ENCODE assay signal across 23 mouse cellular contexts in the genomic region with DNA sequence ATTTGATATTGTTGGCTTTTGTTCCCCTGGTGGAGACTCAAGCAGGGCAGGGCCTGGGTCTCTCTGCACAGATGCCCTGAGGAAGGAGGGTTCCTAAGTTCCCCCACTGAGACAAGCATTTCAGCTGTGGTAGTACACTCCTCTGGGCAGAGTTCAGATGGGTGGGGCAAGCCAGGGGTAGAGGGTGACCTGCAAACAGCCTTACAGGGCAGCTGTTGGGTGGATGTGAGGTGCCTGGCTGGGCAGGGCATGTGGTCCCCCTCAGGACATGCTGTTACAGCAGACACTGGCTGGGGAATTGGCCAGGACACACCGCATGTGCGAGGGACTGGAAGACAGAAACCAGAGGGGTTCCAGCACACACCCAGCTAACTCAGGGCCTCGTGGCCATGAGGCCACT. TPM values are rescaled to one million over a fixed set of nuclear protein-coding genes. Genes with fewer than 3 reads are reported as not detected.
A peak's percentile ranks its signal among the peaks of the same experiment; 100 is the strongest.
DNase-seq lines count a peak whose midpoint lies in the region; ATAC-seq lines count a peak whose summit lies in the region.
"Had no signal": no experiment of that assay in that cellular context is flagged by ENCODE, and none has a peak within 500 bp of the region (broad histone marks: within the 10 kb centered on the region; RNA-seq: fewer than 3 reads in every experiment).

No protein-coding gene starts in this region.

- no peak overlapping the region for H3K4me2 ChIP-seq in kidney, embryonic 14.5 days (replicated peaks; ENCODE audit: low read depth, low read length)
- H3K4me2 ChIP-seq in intestine, embryonic 14.5 days (ENCODE audit: low read length): no peak overlapping the region
- H3K4me2 ChIP-seq: heart, embryonic 11.5 days; hindbrain, embryonic 12.5 days; neural tube, embryonic 13.5 days had no signal

- intact Hi-C loops in left cerebral cortex, postnatal 36 days (cut with DNase I): no loop called here

- peak; percentile 45 for DNase-seq in kidney, adult 18-20 months
- DNase-seq in intestine, embryonic 14.5 days (ENCODE audit: low spot score): no peak
- peak; percentile 45 to 61 for DNase-seq in kidney, adult 8-10 months
- DNase-seq in limb, embryonic 10.5 days (ENCODE audit: low spot score): no peak
- DNase-seq in cerebellum, postnatal 4 days (ENCODE audit: low spot score in 2 of 2): no peak
- no peak for DNase-seq in layer of hippocampus, postnatal 25 days (ENCODE audit: extremely low spot score in 1 of 2, low spot score in 1 of 2)
- no peak for DNase-seq in left cerebral cortex, postnatal 36 days (ENCODE audit: low spot score in 2 of 2)
- DNase-seq: cerebellum, adult 11 months; cerebellum, adult 9-11 months; gastrocnemius, postnatal 10 days; heart, postnatal 10 days; lung, adult 2 months; midbrain, embryonic 14.5 days; retina, postnatal 1 day; right cerebral cortex, postnatal 4 days had no signal

- no peak for ATAC-seq in kidney, embryonic 14.5 days (ENCODE audit: low FRiP score, low TSS enrichment)
- ATAC-seq in intestine, embryonic 14.5 days (replicated peaks; ENCODE audit: low FRiP score, low TSS enrichment, low read depth): 0 out of 2 replicates have a peak, but pooled peaks have one; percentile 5
- ATAC-seq: forebrain, embryonic 16.5 days had no signal

- no peak overlapping the region for H3K9ac ChIP-seq in kidney, embryonic 14.5 days (ENCODE audit: low read depth, low read length)
- H3K9ac ChIP-seq in intestine, embryonic 14.5 days (ENCODE audit: low read length): no peak overlapping the region
- H3K9ac ChIP-seq: hindbrain, embryonic 12.5 days; neural tube, embryonic 13.5 days had no signal

- H3K27me3 ChIP-seq in kidney, embryonic 14.5 days (ENCODE audit: control insufficient read depth, insufficient read depth, low read length): no peaks in the 10 kb centered on the region
- H3K27me3 ChIP-seq in intestine, embryonic 14.5 days (replicated peaks; ENCODE audit: control insufficient read depth, insufficient read depth, low read length): no peaks in the 10 kb centered on the region
- no peaks in the 10 kb centered on the region for H3K27me3 ChIP-seq in limb, embryonic 10.5 days (ENCODE audit: low read depth, poor library complexity, severe bottlenecking)
- H3K27me3 ChIP-seq: hindbrain, embryonic 12.5 days; megakaryocyte, embryonic 14.5 days; neural tube, embryonic 13.5 days had no signal

- 86% methylated on average over 3 of the region's 3 CpGs for WGBS in kidney, embryonic 14.5 days
- 81% methylated on average over 3 of the region's 3 CpGs for WGBS in intestine, embryonic 14.5 days
- 85% methylated on average over 3 of the region's 3 CpGs for WGBS in limb, embryonic 10.5 days

- no peaks in the 10 kb centered on the region for H3K36me3 ChIP-seq in kidney, embryonic 14.5 days (ENCODE audit: control insufficient read depth, insufficient read depth, low read length)
- H3K36me3 ChIP-seq in intestine, embryonic 14.5 days (ENCODE audit: control insufficient read depth, insufficient read depth, low read length): no peaks in the 10 kb centered on the region
- no peaks in the 10 kb centered on the region for H3K36me3 ChIP-seq in limb, embryonic 10.5 days
- H3K36me3 ChIP-seq: forebrain, embryonic 10.5 days; hindbrain, embryonic 12.5 days; neural tube, embryonic 13.5 days had no signal

- no peaks in the 10 kb centered on the region; the same call in 1 of the 2 replicates for H3K9me3 ChIP-seq in kidney, embryonic 14.5 days (ENCODE audit: control insufficient read depth, low read length)
- H3K9me3 ChIP-seq in intestine, embryonic 14.5 days (ENCODE audit: control insufficient read depth, low read length): peaks cover 4% of the 10 kb centered on the region
- H3K9me3 ChIP-seq in limb, embryonic 10.5 days (replicated peaks): no peaks in the 10 kb centered on the region

- H3K4me1 ChIP-seq in kidney, embryonic 14.5 days (ENCODE audit: control insufficient read depth, insufficient read depth, low read length): peaks cover 13% of the 10 kb centered on the region; the same call in 1 of the 2 replicates
- peaks cover 11% of the 10 kb centered on the region for H3K4me1 ChIP-seq in intestine, embryonic 14.5 days (replicated peaks; ENCODE audit: control insufficient read depth, insufficient read depth, low read length)
- peaks cover 53% of the 10 kb centered on the region for H3K4me1 ChIP-seq in limb, embryonic 10.5 days

- no peak overlapping the region for H3K4me3 ChIP-seq in kidney, embryonic 14.5 days (ENCODE audit: low read length)
- H3K4me3 ChIP-seq in intestine, embryonic 14.5 days (ENCODE audit: low read depth, low read length): no peak overlapping the region
- H3K4me3 ChIP-seq in limb, embryonic 10.5 days: no peak overlapping the region
- H3K4me3 ChIP-seq: forebrain, embryonic 10.5 days; hindbrain, embryonic 12.5 days; megakaryocyte, embryonic 14.5 days; neural tube, embryonic 13.5 days had no signal

- H3K27ac ChIP-seq in kidney, embryonic 14.5 days (ENCODE audit: low read depth, low read length): no peak overlapping the region
- H3K27ac ChIP-seq in intestine, embryonic 14.5 days (ENCODE audit: low read depth): no peak overlapping the region
- H3K27ac ChIP-seq in limb, embryonic 10.5 days: peak overlapping the region; percentile 37; the same call in 1 of the 2 replicates
- H3K27ac ChIP-seq: hindbrain, embryonic 12.5 days; neural tube, embryonic 13.5 days had no signal

RNA-seq across cellular contexts. Expression of a gene that starts 5.4 kb away (rescaled TPM):
- 0.53 and 1.0 TPM in 2 replicates for polyA plus RNA-seq in kidney, embryonic 14.5 days (2014; fragmentation: Nextera tagmentation; extraction: Ambion mirVana)
- polyA plus RNA-seq in intestine, embryonic 14.5 days (2014; fragmentation: Nextera tagmentation; extraction: Ambion mirVana): 3.8 and 4.8 TPM in 2 replicates
- 0.44 and 0.49 TPM in 2 replicates for polyA plus RNA-seq in limb, embryonic 10.5 days (2016; fragmentation: Nextera tagmentation; extraction: Ambion mirVana)
- under 1 TPM in 1 of 2 experiments, not detected in 1; 0.42 TPM for total RNA-seq in layer of hippocampus, postnatal 25 days (2021)
- 1 to 10 TPM in 1 of 2 experiments, under 1 TPM in 1; 0.32 to 1.7 TPM for total RNA-seq in left cerebral cortex, postnatal 36 days (2021)
- total RNA-seq: granulocyte monocyte progenitor cell, adult 5-6 weeks had no signal

Comparison
In these comparisons a context has a peak if more than half of its experiments do, and no peak if none do; other contexts are left out.
1. DNase-seq: peak in kidney, adult 18-20 months (single experiment) and kidney, adult 8-10 months (2 of 2); none in intestine, embryonic 14.5 days (single experiment), limb, embryonic 10.5 days (single experiment), cerebellum, postnatal 4 days (0 of 2), layer of hippocampus, postnatal 25 days (0 of 2) and left cerebral cortex, postnatal 36 days (0 of 2).